8 mouse cellular contexts compared by ENCODE assay signal in the genomic region with DNA sequence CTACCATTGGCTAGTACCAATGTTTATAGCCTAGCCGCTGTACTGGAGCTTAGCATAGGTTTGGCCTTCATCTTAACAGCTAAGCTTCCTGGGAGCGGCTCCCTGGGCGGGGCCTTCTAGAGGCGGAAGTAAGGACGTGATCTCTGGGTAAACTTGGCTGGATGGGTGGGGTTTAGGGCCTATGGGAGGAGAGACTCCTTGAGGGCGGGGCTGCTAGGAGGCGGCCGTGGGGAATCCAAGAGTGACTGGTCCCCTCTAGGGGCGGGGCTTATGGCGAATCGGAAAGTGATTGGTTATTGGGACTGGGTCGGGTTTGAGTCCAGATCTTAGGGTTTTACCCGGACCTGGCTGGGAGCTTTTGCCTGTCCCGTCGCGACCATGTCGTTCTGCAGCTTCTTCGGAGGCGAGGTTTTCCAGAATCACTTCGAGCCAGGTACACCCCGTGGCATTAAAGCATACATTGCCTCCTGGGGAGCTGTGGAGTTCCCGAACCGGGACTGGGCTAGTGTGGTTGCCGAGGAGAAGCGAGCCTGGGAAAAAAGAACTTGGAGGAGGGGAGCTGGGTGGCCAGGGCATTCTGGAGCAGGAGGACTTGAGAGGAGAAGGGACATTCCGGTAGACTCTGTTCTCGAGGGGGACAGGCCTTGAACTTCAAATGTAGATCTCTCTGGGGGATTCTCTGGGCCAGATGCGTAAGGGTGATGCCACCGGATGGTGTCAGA. TPM values are rescaled to one million over a fixed set of nuclear protein-coding genes. Genes with fewer than 3 reads are reported as not detected.
DNase-seq lines count a peak whose midpoint lies in the region; ATAC-seq lines count a peak whose summit lies in the region.

A gene (plus strand): TSS at position 313 of the 722 bp plus-strand sequence.

- H3K4me1 ChIP-seq in heart, embryonic 10.5 days, result peaks cover 41% of the 10 kb centered on the region
- H3K4me1 ChIP-seq in kidney, embryonic 15.5 days, result peaks cover 18% of the 10 kb centered on the region

- 2% methylated on average over 29 of the region's 29 CpGs for WGBS in heart, embryonic 10.5 days
- WGBS in kidney, embryonic 15.5 days, result 1% methylated on average over 29 of the region's 29 CpGs

- H3K4me2 ChIP-seq in kidney, embryonic 15.5 days, result peak within 1 kb of the TSS; percentile 87

- no peaks in the 10 kb centered on the region for H3K9me3 ChIP-seq in heart, embryonic 10.5 days
- H3K9me3 ChIP-seq in kidney, embryonic 15.5 days (replicated peaks), result no peaks in the 10 kb centered on the region

- peak within 1 kb of the TSS; percentile 66 for H3K9ac ChIP-seq in kidney, embryonic 15.5 days

- DNase-seq in B cell, adult 2 months, result peak; percentile 91 to 94
- DNase-seq in brain, adult 2 months (ENCODE audit: low read depth, low spot score), result peak; percentile 99
- DNase-seq in heart, embryonic 10.5 days (ENCODE audit: low spot score), result peak; percentile 99
- DNase-seq in liver, result peak; percentile 100
- peak; percentile 96 to 97 for DNase-seq in spleen, postnatal 4 days (ENCODE audit: low spot score in 2 of 2)

- peak within 1 kb of the TSS; percentile 82 for H3K4me3 ChIP-seq in heart, embryonic 10.5 days
- H3K4me3 ChIP-seq in kidney, embryonic 15.5 days (replicated peaks), result peak within 1 kb of the TSS; percentile 68

- H3K36me3 ChIP-seq in heart, embryonic 10.5 days, result 0 out of 2 replicates have a peak, but pooled peaks cover 5% of the 10 kb centered on the region
- peaks cover 18% of the 10 kb centered on the region for H3K36me3 ChIP-seq in kidney, embryonic 15.5 days

- ATAC-seq in erythroblast, adult 5-6 weeks (replicated peaks; ENCODE audit: low FRiP score, poor library complexity, severe bottlenecking), result peak; percentile 95
- ATAC-seq in kidney, embryonic 15.5 days (replicated peaks; ENCODE audit: low FRiP score), result peak; percentile 96
- ATAC-seq in monocyte, adult 5-6 weeks (replicated peaks; ENCODE audit: insufficient number of reproducible peaks, low FRiP score, low TSS enrichment, poor library complexity, severe bottlenecking), result peak; percentile 84

- no peaks in the 10 kb centered on the region for H3K27me3 ChIP-seq in heart, embryonic 10.5 days (ENCODE audit: insufficient read depth, poor library complexity, severe bottlenecking)
- no peaks in the 10 kb centered on the region for H3K27me3 ChIP-seq in kidney, embryonic 15.5 days

- H3K27ac ChIP-seq in heart, embryonic 10.5 days, result peak within 1 kb of the TSS; percentile 88
- H3K27ac ChIP-seq in kidney, embryonic 15.5 days, result peak within 1 kb of the TSS; percentile 81

RNA-seq across cellular contexts. Expression of the gene that starts here (rescaled TPM):
- total RNA-seq in erythroblast, adult 5-6 weeks (2015; ENCODE audit: low replicate concordance), result 177 and 224 TPM in 2 replicates
- total RNA-seq in erythroblast, adult 5-6 weeks (2017; ENCODE audit: low replicate concordance), result 42.8 and 97.5 TPM in 2 replicates
- 17.8 and 19.7 TPM in 2 replicates for polyA plus RNA-seq in heart, embryonic 10.5 days (2016; fragmentation: Nextera tagmentation; extraction: Ambion mirVana)
- polyA plus RNA-seq in kidney, embryonic 15.5 days (2015; fragmentation: Nextera tagmentation; extraction: Ambion mirVana), result 29.9 and 31.8 TPM in 2 replicates
- total RNA-seq in monocyte, adult 5-6 weeks (2017), result 248 to 361 TPM (median 344 TPM) in 3 replicates

Comparison
In these comparisons a context has a peak if more than half of its experiments do, and no peak if none do; other contexts are left out.
1. Peak in every context shown above with its lines: DNase-seq, ATAC-seq, H3K4me3 ChIP-seq and H3K27ac ChIP-seq.